Mouse (Mus musculus): Measurements from ENCODE around the gene Mturn.

- TF ChIP-seq CTCF (IDR thresholded peaks at IDR 0.05; ENCODE audit: extremely low read depth, insufficient read depth, insufficient read length, insufficient replicate concordance) = no peak
- no peak for TF ChIP-seq POLR2A (IDR thresholded peaks at IDR 0.05; ENCODE audit: low read depth, low read length)
Measured at GRCm38 (mm10) chr6:54643181-54643580, 38.2 kb upstream of the Mturn start.

Measured in spleen, adult 2 months (tissue).